Mouse (Mus musculus) embryonic fibroblast, embryonic 13.5 days (primary cell): ENCODE measurements around the gene Mdga1.

Experiments used
- CTCF ChIP-seq: IDR thresholded peaks from 2 replicates; pipeline ENCODE4 v1.5.1; 2011; ENCODE audit warnings: mild to moderate bottlenecking, control low read depth, low read length, moderate library complexity, borderline replicate concordance; ENCODE audit not compliant: insufficient read depth
- POLR2A ChIP-seq: IDR thresholded peaks from 2 replicates; pipeline ENCODE4 v1.6.1; 2011; ENCODE audit warnings: low read depth, mild to moderate bottlenecking, control low read depth, low read length, moderate library complexity

DNA sequence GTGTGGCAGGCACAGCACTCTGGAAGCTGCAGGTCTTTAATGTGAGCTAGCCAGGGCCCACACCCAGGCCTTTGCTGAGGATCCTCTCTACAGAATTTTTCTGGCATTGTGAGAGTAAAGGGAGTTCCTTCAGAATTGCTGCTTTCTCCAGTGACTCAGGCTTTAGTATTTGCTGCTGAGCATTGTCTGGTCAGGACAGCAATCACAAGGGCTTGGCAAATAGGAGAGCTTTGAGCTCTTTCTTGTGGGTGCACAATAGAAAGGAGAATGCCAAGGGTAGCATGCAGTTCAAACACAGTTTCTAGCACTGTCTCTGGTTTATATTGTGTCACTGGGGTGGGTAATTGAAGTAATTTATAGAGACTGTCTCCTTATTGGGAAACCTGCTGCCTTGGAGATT is 38.5 kb upstream of the Mdga1 start:
- no peak for TF ChIP-seq POLR2A
- no peak for TF ChIP-seq CTCF
